Mouse (Mus musculus) kidney, adult 2 months (tissue): ENCODE data around the gene Ctsf.

Source experiments
- CTCF ChIP-seq: fragments of 200-500 bp; conservative IDR thresholded peaks from 2 replicates; pipeline ENCODE4 v1.5.1; 2011; ENCODE audit warnings: low read depth, mild to moderate bottlenecking, control low read depth, low read length, moderate library complexity, mixed read lengths; ENCODE audit not compliant: insufficient read depth, insufficient read length
- POLR2A ChIP-seq: fragments of 200-500 bp; IDR thresholded peaks from one replicate; pipeline ENCODE4 v1.6.1; 2011; ENCODE audit warnings: low read depth, low read length, control low read depth

GRCm38 (mm10) chr19:4829156-4829555, 25.8 kb upstream of the Ctsf start:
- TF ChIP-seq POLR2A (no peak), CTCF (no peak)
